Mouse (Mus musculus): ENCODE results near the gene Clec2h. TPM values are rescaled to one million over a fixed set of nuclear protein-coding genes. Genes with fewer than 3 reads are reported as not detected.

The Clec2h gene
- not detected for polyA plus RNA-seq (2015; fragmentation: Illumina TruSeq; extraction: RNeasy Lipid Tissue Mini Kit (QIAGEN cat#74804); ENCODE audit: insufficient read depth, low read depth, low replicate concordance)

GRCm38 (mm10) chr6:128662206-128662605, at the start of gene Clec2h:
Gene Clec2h, plus strand, starts transcription at chr6:128662385.

GRCm38 (mm10) chr6:128623433-128623832, 38.8 kb upstream of the Clec2h start, which contains the start of gene Klrb1a:
Gene Klrb1a, minus strand, starts transcription at chr6:128623533.

GRCm38 (mm10) chr6:128722959-128723358, 60.8 kb downstream of the Clec2h start, which contains the start of gene Klrb1:
Gene Klrb1, minus strand, starts transcription at chr6:128723059.

Other genes starting within 250 kb of the Clec2h start
- gene Itfg2, start 237.5 kb upstream of the Clec2h start, polyA plus RNA-seq (2015; fragmentation: Illumina TruSeq; extraction: RNeasy Lipid Tissue Mini Kit (QIAGEN cat#74804); ENCODE audit: insufficient read depth, low read depth, low replicate concordance), result 9.5 TPM
- gene Fkbp4, start 223.7 kb upstream of the Clec2h start, polyA plus RNA-seq (2015; fragmentation: Illumina TruSeq; extraction: RNeasy Lipid Tissue Mini Kit (QIAGEN cat#74804); ENCODE audit: insufficient read depth, low read depth, low replicate concordance), result 35.0 TPM
- gene Pzp, start 135.7 kb upstream of the Clec2h start, polyA plus RNA-seq (2015; fragmentation: Illumina TruSeq; extraction: RNeasy Lipid Tissue Mini Kit (QIAGEN cat#74804); ENCODE audit: insufficient read depth, low read depth, low replicate concordance), result not detected
- 2.3 TPM for gene A2ml1, start 80.8 kb upstream of the Clec2h start, polyA plus RNA-seq (2015; fragmentation: Illumina TruSeq; extraction: RNeasy Lipid Tissue Mini Kit (QIAGEN cat#74804); ENCODE audit: insufficient read depth, low read depth, low replicate concordance)
- gene Klrb1a, start 38.9 kb upstream of the Clec2h start, polyA plus RNA-seq (2015; fragmentation: Illumina TruSeq; extraction: RNeasy Lipid Tissue Mini Kit (QIAGEN cat#74804); ENCODE audit: insufficient read depth, low read depth, low replicate concordance), result not detected
- gene Klrb1, start 60.7 kb downstream of the Clec2h start, polyA plus RNA-seq (2015; fragmentation: Illumina TruSeq; extraction: RNeasy Lipid Tissue Mini Kit (QIAGEN cat#74804); ENCODE audit: insufficient read depth, low read depth, low replicate concordance), result not detected
- gene Klrb1c, start 126.8 kb downstream of the Clec2h start, polyA plus RNA-seq (2015; fragmentation: Illumina TruSeq; extraction: RNeasy Lipid Tissue Mini Kit (QIAGEN cat#74804); ENCODE audit: insufficient read depth, low read depth, low replicate concordance), result not detected
- not detected for gene Gm44511, start 163.9 kb downstream of the Clec2h start, polyA plus RNA-seq (2015; fragmentation: Illumina TruSeq; extraction: RNeasy Lipid Tissue Mini Kit (QIAGEN cat#74804); ENCODE audit: insufficient read depth, low read depth, low replicate concordance)
- not detected for gene Klrb1b, start 163.9 kb downstream of the Clec2h start, polyA plus RNA-seq (2015; fragmentation: Illumina TruSeq; extraction: RNeasy Lipid Tissue Mini Kit (QIAGEN cat#74804); ENCODE audit: insufficient read depth, low read depth, low replicate concordance)
- gene Clec2i, start 225.2 kb downstream of the Clec2h start, polyA plus RNA-seq (2015; fragmentation: Illumina TruSeq; extraction: RNeasy Lipid Tissue Mini Kit (QIAGEN cat#74804); ENCODE audit: insufficient read depth, low read depth, low replicate concordance), result not detected
- not detected for gene BC035044, start 228.7 kb downstream of the Clec2h start, polyA plus RNA-seq (2015; fragmentation: Illumina TruSeq; extraction: RNeasy Lipid Tissue Mini Kit (QIAGEN cat#74804); ENCODE audit: insufficient read depth, low read depth, low replicate concordance)